ENCODE assay signal across 8 mouse cellular contexts in the genomic region with DNA sequence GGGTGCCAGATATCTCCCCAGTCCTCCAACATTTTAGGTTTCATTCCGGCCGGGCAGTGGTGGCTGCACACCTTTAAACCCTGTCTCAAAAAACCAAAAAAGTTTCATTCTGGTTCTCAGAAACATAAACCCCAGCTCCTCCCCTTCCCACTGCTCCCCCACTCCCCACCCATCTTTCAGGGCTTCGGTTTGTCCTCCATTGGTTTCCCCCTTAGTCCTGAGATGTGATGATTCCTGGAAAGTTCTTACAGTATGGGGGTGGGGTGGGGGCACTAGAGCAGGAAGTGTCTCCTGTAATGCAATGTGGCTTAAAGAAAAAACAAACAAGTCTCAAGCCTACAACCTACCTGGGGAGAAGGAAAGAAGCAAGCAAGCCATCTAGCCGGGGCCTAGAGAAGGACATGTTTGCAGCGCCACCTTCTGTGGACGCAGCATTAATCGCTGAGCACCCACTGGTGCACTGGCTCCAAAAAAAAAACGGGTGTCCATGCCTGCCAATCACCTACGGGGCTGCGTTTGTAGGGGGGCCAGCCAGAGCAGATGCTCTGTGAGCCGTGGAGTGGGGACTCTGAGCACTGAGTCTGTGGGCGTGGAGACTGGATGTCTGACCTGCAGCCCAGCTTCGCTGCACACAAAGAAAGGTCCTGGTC. TPM values are rescaled to one million over a fixed set of nuclear protein-coding genes. Genes with fewer than 3 reads are reported as not detected.
A peak's percentile ranks its signal among the peaks of the same experiment; 100 is the strongest.
DNase-seq lines count a peak whose midpoint lies in the region; ATAC-seq and TF ChIP-seq lines count a peak whose summit lies in the region.

No protein-coding gene starts in this region.

- peak; percentile 71 for DNase-seq in left cerebral cortex, postnatal 4 days
- no peak for DNase-seq in left cerebral cortex, postnatal 10 days (ENCODE audit: extremely low spot score in 1 of 2, low spot score in 2 of 2)
- peak; percentile 76 to 77 for DNase-seq in cerebellum, adult 18-20 months
- DNase-seq in kidney, postnatal 0 days (ENCODE audit: low spot score) = peak; percentile 78
- peak; percentile 50 to 52 for DNase-seq in lung, postnatal 4 days
- DNase-seq in testis, postnatal 10 days (ENCODE audit: low spot score) = peak; percentile 64
- no peak for DNase-seq in urinary bladder, postnatal 4 days (ENCODE audit: low spot score in 2 of 2)

- H3K4me2 ChIP-seq in forebrain, embryonic 15.5 days (replicated peaks) = peak overlapping the region; percentile 31
- H3K4me2 ChIP-seq in kidney, postnatal 0 days (ENCODE audit: low read length) = peak overlapping the region; percentile 39

- peaks cover 6% of the 10 kb centered on the region for H3K4me1 ChIP-seq in forebrain, embryonic 15.5 days
- peaks cover 4% of the 10 kb centered on the region; the same call in 1 of the 2 replicates for H3K4me1 ChIP-seq in kidney, postnatal 0 days (replicated peaks; ENCODE audit: insufficient read depth, low read length)

- H3K27ac ChIP-seq in forebrain, embryonic 15.5 days (replicated peaks) = no peak overlapping the region; the same call in 1 of the 2 replicates
- peak overlapping the region; percentile 10; the same call in 1 of the 2 replicates for H3K27ac ChIP-seq in kidney, postnatal 0 days

- H3K9me3 ChIP-seq in forebrain, embryonic 15.5 days = no peaks in the 10 kb centered on the region
- no peaks in the 10 kb centered on the region for H3K9me3 ChIP-seq in kidney, postnatal 0 days (replicated peaks; ENCODE audit: low read length)

- no peak overlapping the region; the same call in 1 of the 2 replicates for H3K9ac ChIP-seq in forebrain, embryonic 15.5 days (replicated peaks)
- H3K9ac ChIP-seq in kidney, postnatal 0 days (ENCODE audit: low read depth, low read length) = no peak overlapping the region

- 21% methylated on average over 13 of the region's 13 CpGs for WGBS in forebrain, embryonic 15.5 days
- WGBS in kidney, postnatal 0 days = 20% methylated on average over 13 of the region's 13 CpGs

- intact Hi-C loops in left cerebral cortex, postnatal 4 days (cut with DNase I) = no loop called here
- intact Hi-C loops in left cerebral cortex, postnatal 10 days (cut with DNase I) = loop anchor here (5.0 kb wide), 1 partner anchor 84 kb away; no protein-coding TSS in a partner anchor

- ATAC-seq in forebrain, embryonic 15.5 days (replicated peaks) = peak; percentile 51
- no peak for ATAC-seq in kidney, postnatal 0 days (replicated peaks; ENCODE audit: low FRiP score, low read depth)

- peak; percentile 72 for TF ChIP-seq CTCF in kidney, postnatal 0 days (IDR thresholded peaks at IDR 0.05; ENCODE audit: low read depth)

- H3K27me3 ChIP-seq in forebrain, embryonic 15.5 days = no peaks in the 10 kb centered on the region
- H3K27me3 ChIP-seq in kidney, postnatal 0 days (ENCODE audit: insufficient read depth, low read length) = no peaks in the 10 kb centered on the region

- H3K36me3 ChIP-seq in forebrain, embryonic 15.5 days = peaks cover 27% of the 10 kb centered on the region
- H3K36me3 ChIP-seq in kidney, postnatal 0 days (ENCODE audit: insufficient read depth, low read length) = peaks cover 24% of the 10 kb centered on the region

- H3K4me3 ChIP-seq in forebrain, embryonic 15.5 days = no peak overlapping the region
- H3K4me3 ChIP-seq in kidney, postnatal 0 days (replicated peaks; ENCODE audit: low read depth, low read length) = no peak overlapping the region

RNA-seq across cellular contexts. Expression of a gene that starts 2.2 kb away (rescaled TPM):
- not detected for total RNA-seq in left cerebral cortex, postnatal 4 days (2021)
- not detected for total RNA-seq in left cerebral cortex, postnatal 10 days (2021)
- polyA plus RNA-seq in forebrain, embryonic 15.5 days (2015; fragmentation: Nextera tagmentation; extraction: Ambion mirVana) = not detected in 2 replicates
- polyA plus RNA-seq in kidney, postnatal 0 days (2015; fragmentation: Nextera tagmentation; extraction: Ambion mirVana) = not detected in 2 replicates

RNA-seq across cellular contexts. Expression of a gene that starts 9.4 kb away (rescaled TPM):
- total RNA-seq in left cerebral cortex, postnatal 4 days (2021) = 1 to 10 TPM in 1 of 2 experiments, under 1 TPM in 1; 0.81 to 2.3 TPM
- total RNA-seq in left cerebral cortex, postnatal 10 days (2021) = under 1 TPM; 0.58 to 0.81 TPM
- polyA plus RNA-seq in forebrain, embryonic 15.5 days (2015; fragmentation: Nextera tagmentation; extraction: Ambion mirVana) = 1.2 and 1.3 TPM in 2 replicates
- polyA plus RNA-seq in kidney, postnatal 0 days (2015; fragmentation: Nextera tagmentation; extraction: Ambion mirVana) = 0.69 and 1.1 TPM in 2 replicates

RNA-seq across cellular contexts. Expression of a gene that starts 15.4 kb away (rescaled TPM):
- total RNA-seq in left cerebral cortex, postnatal 4 days (2021) = 10 to 100 TPM; 10.7 to 12.1 TPM
- 10 to 100 TPM; 13.2 to 17.7 TPM for total RNA-seq in left cerebral cortex, postnatal 10 days (2021)
- 29.3 and 32.0 TPM in 2 replicates for polyA plus RNA-seq in forebrain, embryonic 15.5 days (2015; fragmentation: Nextera tagmentation; extraction: Ambion mirVana)
- polyA plus RNA-seq in kidney, postnatal 0 days (2015; fragmentation: Nextera tagmentation; extraction: Ambion mirVana) = 14.6 and 15.2 TPM in 2 replicates

RNA-seq across cellular contexts. Expression of a gene that starts 16.0 kb away (rescaled TPM):
- total RNA-seq in left cerebral cortex, postnatal 4 days (2021) = 100 to 1,000 TPM; 210 to 214 TPM
- 100 to 1,000 TPM; 196 to 210 TPM for total RNA-seq in left cerebral cortex, postnatal 10 days (2021)
- 307 and 309 TPM in 2 replicates for polyA plus RNA-seq in forebrain, embryonic 15.5 days (2015; fragmentation: Nextera tagmentation; extraction: Ambion mirVana)
- 300 and 312 TPM in 2 replicates for polyA plus RNA-seq in kidney, postnatal 0 days (2015; fragmentation: Nextera tagmentation; extraction: Ambion mirVana)

RNA-seq across cellular contexts. Expression of a gene that starts 16.8 kb away (rescaled TPM):
- total RNA-seq in left cerebral cortex, postnatal 4 days (2021) = 10 to 100 TPM; 66.7 to 73.6 TPM
- 10 to 100 TPM; 84.4 to 91.5 TPM for total RNA-seq in left cerebral cortex, postnatal 10 days (2021)
- polyA plus RNA-seq in forebrain, embryonic 15.5 days (2015; fragmentation: Nextera tagmentation; extraction: Ambion mirVana) = 93.2 and 97.4 TPM in 2 replicates
- polyA plus RNA-seq in kidney, postnatal 0 days (2015; fragmentation: Nextera tagmentation; extraction: Ambion mirVana) = 109 and 113 TPM in 2 replicates

Comparison
In these comparisons a context has a peak if more than half of its experiments do, and no peak if none do; other contexts are left out.
1. DNase-seq: peak in left cerebral cortex, postnatal 4 days (single experiment), cerebellum, adult 18-20 months (2 of 2), kidney, postnatal 0 days (single experiment), lung, postnatal 4 days (2 of 2) and testis, postnatal 10 days (single experiment); none in left cerebral cortex, postnatal 10 days (0 of 2) and urinary bladder, postnatal 4 days (0 of 2).